Mouse (Mus musculus): ENCODE measurements at regions not wholly inside any gene's neighbourhood (a gene's known extent, or its start where the extent isn't known, plus 50 kb on each side); places are given as distances from the start of the nearest gene placed in this dataset.

GRCm38 (mm10) chrX:72330323-72330722 is 55.7 kb upstream of the Gabre start:
- WGBS: 18% methylated on average over 1 of the region's 1 CpGs
- Histone ChIP-seq H3K27ac (ENCODE audit: low read length) (no peak overlapping the region), H3K4me1 (ENCODE audit: control insufficient read depth, insufficient read depth, low read length) (no peaks in the 10 kb centered on the region), H3K9me3 (replicated peaks; ENCODE audit: control insufficient read depth, low read length) (no peaks in the 10 kb centered on the region), H3K9ac (ENCODE audit: low read length) (no peak overlapping the region), H3K36me3 (ENCODE audit: control insufficient read depth, insufficient read depth) (no peaks in the 10 kb centered on the region), H3K4me3 (ENCODE audit: low read length) (no peak overlapping the region), H3K27me3 (ENCODE audit: control insufficient read depth, insufficient read depth, low read length) (no peaks in the 10 kb centered on the region), H3K4me2 (ENCODE audit: low read depth, low read length) (no peak overlapping the region)
- peak; percentile 87; the same call in 1 of the 2 replicates for ATAC-seq (replicated peaks; ENCODE audit: extremely low read depth, insufficient read depth, low FRiP score)

- Histone ChIP-seq H3K36me3 (ENCODE audit: control insufficient read depth, insufficient read depth) (no peaks in the 10 kb centered on the region), H3K27ac (ENCODE audit: low read length) (no peak overlapping the region), H3K4me2 (ENCODE audit: low read depth, low read length) (no peak overlapping the region), H3K9me3 (replicated peaks; ENCODE audit: control insufficient read depth, low read length) (no peaks in the 10 kb centered on the region), H3K27me3 (ENCODE audit: control insufficient read depth, insufficient read depth, low read length) (no peaks in the 10 kb centered on the region), H3K4me3 (ENCODE audit: low read length) (no peak overlapping the region), H3K9ac (ENCODE audit: low read length) (no peak overlapping the region), H3K4me1 (ENCODE audit: control insufficient read depth, insufficient read depth, low read length) (no peaks in the 10 kb centered on the region)
- ATAC-seq (replicated peaks; ENCODE audit: extremely low read depth, insufficient read depth, low FRiP score): no peak
- 64% methylated on average over 2 of the region's 2 CpGs for WGBS
Observed at GRCm38 (mm10) chrX:72328822-72329221, 54.2 kb upstream of the Gabre start.

Data from heart, embryonic 16.5 days (tissue).